Mouse (Mus musculus) Muller cell, postnatal 12 days (primary cell): ENCODE measurements around the gene Dmc1.

Source experiments
- DNase-seq: peaks from one replicate; pipeline ENCODE4 v3.0.0-alpha.2; 2015; ENCODE audit errors: inconsistent ontology term

Gene Dmc1

GRCm38 (mm10) chr15:79562417-79562816 is 42.5 kb downstream of the Dmc1 start:
- DNase-seq: no peak

- no peak for DNase-seq
These were observed 45.3 kb downstream of the Dmc1 start for GRCm38 (mm10) chr15:79559649-79560048.

- no peak for DNase-seq
These were observed 52.3 kb downstream of the Dmc1 start for GRCm38 (mm10) chr15:79552566-79552965.

- DNase-seq: no peak
These were observed 56.7 kb downstream of the Dmc1 start for GRCm38 (mm10) chr15:79548226-79548625.

GRCm38 (mm10) chr15:79547289-79547820 is 57.6 kb downstream of the Dmc1 start:
- no peak for DNase-seq

- peak; percentile 98 for DNase-seq
These were observed 58.3 kb downstream of the Dmc1 start, which contains the start of gene Ddx17 for GRCm38 (mm10) chr15:79546410-79547288. TSS of gene Ddx17 (minus strand) at chr15:79546741.

- peak; percentile 83 for DNase-seq
These were observed 58.9 kb downstream of the Dmc1 start for GRCm38 (mm10) chr15:79545921-79546399.

- no peak for DNase-seq
These were observed 59.4 kb downstream of the Dmc1 start for GRCm38 (mm10) chr15:79545496-79545895.

GRCm38 (mm10) chr15:79543968-79544367 is 60.9 kb downstream of the Dmc1 start:
- DNase-seq: no peak

- DNase-seq: no peak
These were observed 71.1 kb downstream of the Dmc1 start for GRCm38 (mm10) chr15:79533796-79534195.

GRCm38 (mm10) chr15:79529935-79530334 is 75.0 kb downstream of the Dmc1 start:
- DNase-seq: peak; percentile 43

GRCm38 (mm10) chr15:79527991-79528639 is 76.8 kb downstream of the Dmc1 start:
- DNase-seq: no peak

GRCm38 (mm10) chr15:79527192-79527591 is 77.7 kb downstream of the Dmc1 start:
- DNase-seq: no peak

GRCm38 (mm10) chr15:79525979-79526768 is 78.7 kb downstream of the Dmc1 start:
- no peak for DNase-seq

GRCm38 (mm10) chr15:79525564-79525963 is 79.3 kb downstream of the Dmc1 start:
- DNase-seq: no peak

- DNase-seq: no peak
These were observed 85.3 kb downstream of the Dmc1 start for GRCm38 (mm10) chr15:79519400-79520220.

GRCm38 (mm10) chr15:79518571-79518970 is 86.3 kb downstream of the Dmc1 start:
- DNase-seq: no peak

- peak; percentile 30 for DNase-seq
These were observed 87.2 kb downstream of the Dmc1 start for GRCm38 (mm10) chr15:79517710-79518109.

- DNase-seq: peak; percentile 94
These were observed 88.5 kb downstream of the Dmc1 start, which contains the start of gene Kdelr3 for GRCm38 (mm10) chr15:79516171-79517096. TSS of gene Kdelr3 (plus strand) at chr15:79516411.

- no peak for DNase-seq
These were observed 91.0 kb downstream of the Dmc1 start for GRCm38 (mm10) chr15:79513940-79514339.
